Mouse (Mus musculus) CH12.LX (cell line): ENCODE measurements around the gene Pde4d. TPM values are rescaled to one million over a fixed set of nuclear protein-coding genes. Genes with fewer than 3 reads are reported as not detected.

Source experiments
- DNase-seq: peaks from one replicate; pipeline ENCODE4 v3.0.0-alpha.2; 2013; ENCODE audit errors: extremely low read depth
- H3K27ac ChIP-seq: 2 replicates; pipeline ENCODE4 v1.5.1; 2012; ENCODE audit warnings: low read depth, mild to moderate bottlenecking, control low read depth, moderate library complexity; ENCODE audit not compliant: insufficient read depth
- H3K27me3 ChIP-seq: replicated peaks from 2 replicates; pipeline ENCODE3; 2012; ENCODE audit warnings: inconsistent platforms
- H3K36me3 ChIP-seq, 2 experiments: replicated peaks in 1 of 2; 2 replicates each; pipeline versions ENCODE3 to v1.6.1; 2012; ENCODE audit warnings: inconsistent platforms in 1 of 2, low read length in 1 of 2, mild to moderate bottlenecking in 1 of 2, mixed read lengths in 1 of 2, moderate library complexity in 1 of 2; ENCODE audit not compliant: control insufficient read depth in 1 of 2, insufficient read depth in 1 of 2
- H3K4me1 ChIP-seq, 2 experiments: 2 replicates each; pipeline ENCODE4 v1.6.1; 2012; ENCODE audit warnings: inconsistent platforms in 1 of 2, moderate library complexity in 1 of 2; ENCODE audit not compliant: insufficient read depth in 2 of 2, control insufficient read depth in 1 of 2
- H3K4me2 ChIP-seq: 2 replicates; pipeline ENCODE4 v1.6.1; 2012; ENCODE audit warnings: low read depth, mild to moderate bottlenecking, control low read depth; ENCODE audit not compliant: poor library complexity, insufficient read depth, severe bottlenecking
- H3K4me3 ChIP-seq, 3 experiments: fragments of 150-350 bp in 1 of 3; sonication (generic) in 1 of 3; replicated peaks in 1 of 3; 2 replicates each; pipeline versions ENCODE3 to v1.5.1; 2011 to 2012; ENCODE audit warnings: low read depth in 2 of 3, low read length in 2 of 3, mild to moderate bottlenecking in 2 of 3, moderate library complexity in 2 of 3, control low read depth in 1 of 3, improper control_type of control experiment in 1 of 3, inconsistent platforms in 1 of 3, mixed read lengths in 1 of 3; ENCODE audit not compliant: poor library complexity in 1 of 3
- H3K79me2 ChIP-seq: replicated peaks from 2 replicates; pipeline ENCODE4 v1.6.1; 2012; ENCODE audit warnings: mild to moderate bottlenecking, moderate library complexity; ENCODE audit not compliant: control insufficient read depth, poor library complexity, insufficient read depth, severe bottlenecking; ENCODE audit errors: extremely low read depth
- H3K9ac ChIP-seq: 2 replicates; pipeline ENCODE4 v1.6.1; 2012; ENCODE audit warnings: low read depth, mild to moderate bottlenecking, control low read depth, moderate library complexity; ENCODE audit not compliant: insufficient read depth
- H3K9me3 ChIP-seq: replicated peaks from 2 replicates; pipeline ENCODE3; 2012; ENCODE audit warnings: low read length, inconsistent platforms, mixed read lengths
- BHLHE40 ChIP-seq: IDR thresholded peaks from 2 replicates; pipeline ENCODE4 v1.6.1; 2011; ENCODE audit warnings: mild to moderate bottlenecking, low read depth, low read length, improper control_type of control experiment
- CTCF ChIP-seq, 2 experiments: IDR thresholded peaks in 1 of 2; conservative IDR thresholded peaks in 1 of 2; 2 replicates each; pipeline ENCODE4 v1.5.1; 2011 to 2012; ENCODE audit warnings: low read depth in 2 of 2, low read length in 2 of 2, improper control_type of control experiment in 1 of 2, inconsistent platforms in 1 of 2, mild to moderate bottlenecking in 1 of 2, moderate library complexity in 1 of 2
- EP300 ChIP-seq: IDR thresholded peaks from 2 replicates; pipeline ENCODE4 v1.6.1; 2011; ENCODE audit warnings: low read length, improper control_type of control experiment
- ETS1 ChIP-seq: conservative IDR thresholded peaks from 2 replicates; pipeline ENCODE4 v1.6.1; 2012; ENCODE audit warnings: low read depth, mild to moderate bottlenecking, inconsistent platforms, low read length, improper control_type of control experiment, moderate library complexity
- GABPA ChIP-seq: IDR thresholded peaks from 2 replicates; pipeline ENCODE4 v1.6.1; 2012; ENCODE audit warnings: low read depth, low read length, improper control_type of control experiment, inconsistent platforms; ENCODE audit not compliant: insufficient replicate concordance
- IRF4 ChIP-seq: IDR thresholded peaks from 2 replicates; pipeline ENCODE4 v1.6.1; 2014; ENCODE audit warnings: low read depth, mild to moderate bottlenecking, inconsistent platforms, low read length, improper control_type of control experiment
- JUN ChIP-seq: IDR thresholded peaks from 2 replicates; pipeline ENCODE4 v1.6.1; 2011; ENCODE audit warnings: low read depth, mild to moderate bottlenecking, low read length, improper control_type of control experiment, moderate library complexity; ENCODE audit not compliant: insufficient read depth
- JUND ChIP-seq: conservative IDR thresholded peaks from 2 replicates; pipeline ENCODE4 v1.6.1; 2011; ENCODE audit warnings: low read depth, low read length, improper control_type of control experiment
- MAFK ChIP-seq: IDR thresholded peaks from 2 replicates; pipeline ENCODE4 v1.6.1; 2011; ENCODE audit warnings: low read length, improper control_type of control experiment; ENCODE audit not compliant: insufficient replicate concordance
- MAX ChIP-seq: IDR thresholded peaks from 2 replicates; pipeline ENCODE4 v1.6.1; 2011; ENCODE audit warnings: low read length, improper control_type of control experiment
- MAZ ChIP-seq: IDR thresholded peaks from 2 replicates; pipeline ENCODE4 v1.6.1; 2012; ENCODE audit warnings: low read depth, mild to moderate bottlenecking, inconsistent platforms, low read length, improper control_type of control experiment, moderate library complexity
- MEF2A ChIP-seq: IDR thresholded peaks from 2 replicates; pipeline ENCODE4 v1.6.1; 2014; ENCODE audit warnings: low read depth, mild to moderate bottlenecking, inconsistent platforms, low read length, improper control_type of control experiment, borderline replicate concordance
- MXI1 ChIP-seq: IDR thresholded peaks from 2 replicates; pipeline ENCODE4 v1.6.1; 2011; ENCODE audit warnings: mild to moderate bottlenecking, low read depth, low read length, improper control_type of control experiment
- POLR2A ChIP-seq: IDR thresholded peaks from 2 replicates; pipeline ENCODE4 v1.6.1; 2011; ENCODE audit warnings: low read depth, mild to moderate bottlenecking, improper control_type of control experiment, low read length
- POLR2AphosphoS2 ChIP-seq: IDR thresholded peaks from 2 replicates; pipeline ENCODE4 v1.6.1; 2011; ENCODE audit warnings: low read depth, low read length, improper control_type of control experiment
- RAD21 ChIP-seq: IDR thresholded peaks from 2 replicates; pipeline ENCODE4 v1.6.1; 2011; ENCODE audit warnings: low read depth, mild to moderate bottlenecking, low read length, improper control_type of control experiment, moderate library complexity
- SIN3A ChIP-seq: IDR thresholded peaks from 2 replicates; pipeline ENCODE4 v1.6.1; 2012; ENCODE audit warnings: low read length, improper control_type of control experiment, inconsistent platforms
- SMC3 ChIP-seq: IDR thresholded peaks from 2 replicates; pipeline ENCODE4 v1.6.1; 2011; ENCODE audit warnings: low read depth, low read length, improper control_type of control experiment
- TCF12 ChIP-seq: IDR thresholded peaks from 2 replicates; pipeline ENCODE4 v1.6.1; 2014; ENCODE audit warnings: low read depth, mild to moderate bottlenecking, inconsistent platforms, low read length, improper control_type of control experiment
- USF1 ChIP-seq: IDR thresholded peaks from 2 replicates; pipeline ENCODE4 v1.6.1; 2014; ENCODE audit warnings: low read depth, mild to moderate bottlenecking, inconsistent platforms, low read length, improper control_type of control experiment
- USF2 ChIP-seq: conservative IDR thresholded peaks from 2 replicates; pipeline ENCODE4 v1.6.1; 2011; ENCODE audit warnings: low read depth, low read length, improper control_type of control experiment
- ZKSCAN1 ChIP-seq: IDR thresholded peaks from 2 replicates; pipeline ENCODE4 v1.6.1; 2012; ENCODE audit warnings: low read depth, inconsistent platforms, low read length, improper control_type of control experiment, borderline replicate concordance
- ZMIZ1 ChIP-seq: IDR thresholded peaks from 2 replicates; pipeline ENCODE4 v1.6.1; 2012; ENCODE audit warnings: low read depth, mild to moderate bottlenecking, inconsistent platforms, low read length, improper control_type of control experiment
- ZNF384 ChIP-seq: IDR thresholded peaks from 2 replicates; pipeline ENCODE4 v1.6.1; 2012; ENCODE audit warnings: low read depth, low read length, improper control_type of control experiment, inconsistent platforms
- dilution Hi-C: fragments of 300-500 bp; cut with MboI; formaldehyde crosslinking; loops from 2 replicates; pipeline ENCODE4 v1.14.3; 2020; ENCODE audit warnings: low sequenced_read_pairs; ENCODE audit not compliant: extremely low pct_unique_long_range_greater_than_20kb, extremely low pct_ligation_motif_present
- in situ Hi-C: fragments of 300-500 bp; cut with MboI; formaldehyde crosslinking; loops from 3 replicates; pipeline ENCODE4 v1.14.3; 2019; ENCODE audit warnings: low sequenced_read_pairs, low pct_ligation_motif_present, low pct_unique_long_range_greater_than_20kb, mixed read lengths
- polyA plus RNA-seq: library from polyadenylated mRNA; unstranded; fragments of >175 nt; gene quantifications from 2 replicates; pipeline ENCODE4 v1.2.1, GENCODE M21; 2012; ENCODE audit warnings: low read depth; ENCODE audit not compliant: insufficient read length
- total RNA-seq, 2 experiments: library from RNA; depleted of rRNA; stranded (reverse); fragments of 300-350 nt in 1 of 2; fragments of >200 nt in 1 of 2; gene quantifications; 2 replicates each; pipeline ENCODE4 v1.2.3; 2012 to 2014

Gene Pde4d
- total and polyA plus RNA-seq, 3 experiments = not detected

DNA sequence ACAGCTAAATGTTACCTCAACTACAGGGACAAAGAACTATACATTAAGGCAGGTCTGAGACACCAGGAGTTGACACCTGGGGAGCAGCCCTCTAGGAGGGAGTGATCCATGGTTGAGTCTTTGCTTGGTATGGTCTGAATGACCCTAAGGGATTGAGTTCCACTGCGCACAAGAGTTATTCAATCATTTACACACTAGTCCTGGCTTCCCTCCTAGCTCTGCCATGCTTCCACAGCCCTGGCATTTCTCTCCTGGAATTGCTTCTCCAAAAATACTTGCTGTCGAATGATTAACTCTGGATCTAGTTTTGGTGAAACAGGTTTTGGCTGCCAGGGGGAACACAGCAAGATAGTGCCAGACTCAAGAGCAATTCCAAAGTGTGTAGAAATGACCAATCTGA, 178.8 kb downstream of the Pde4d start:
- H3K4me2 ChIP-seq = no peak overlapping the region
- H3K36me3 ChIP-seq = no peaks in the 10 kb centered on the region
- no peaks in the 10 kb centered on the region for H3K27me3 ChIP-seq
- no peaks in the 10 kb centered on the region for H3K79me2 ChIP-seq
- no peaks in the 10 kb centered on the region for H3K9me3 ChIP-seq
- dilution Hi-C loops = no loop called here
- no peak for DNase-seq
- no peak overlapping the region for H3K4me3 ChIP-seq
- TF ChIP-seq ZMIZ1 (no peak), GABPA (no peak), BHLHE40 (no peak), MXI1 (no peak), CTCF (conservative IDR thresholded peaks at IDR 0.05 in 1 of 2, IDR thresholded peaks at IDR 0.05 in 1 of 2; ENCODE audit: low read depth in 2 of 2, low read length in 2 of 2) (no peak), POLR2AphosphoS2 (no peak), IRF4 (no peak), JUN (no peak), MAZ (no peak), ZKSCAN1 (no peak), POLR2A (no peak)
- peaks cover 0 to 10% of the 10 kb centered on the region in 2 experiments; a peak in 1 of 4 replicates for H3K4me1 ChIP-seq
- in situ Hi-C loops = no loop called here
- H3K27ac ChIP-seq = no peak overlapping the region
- no peak overlapping the region for H3K9ac ChIP-seq

GRCm38 (mm10) chr13:108630576-108630975, 180.8 kb downstream of the Pde4d start:
- Histone ChIP-seq H3K36me3 (no peaks in the 10 kb centered on the region), H3K9me3 (no peaks in the 10 kb centered on the region), H3K9ac (no peak overlapping the region), H3K4me1 (peaks cover 0 to 3% of the 10 kb centered on the region in 2 experiments; a peak in 1 of 4 replicates), H3K4me3 (no peak overlapping the region), H3K27ac (no peak overlapping the region), H3K4me2 (no peak overlapping the region), H3K27me3 (no peaks in the 10 kb centered on the region), H3K79me2 (no peaks in the 10 kb centered on the region)
- peak; percentile 15 for DNase-seq
- in situ Hi-C loops = no loop called here
- dilution Hi-C loops = no loop called here
- TF ChIP-seq USF1 = no peak
- TF ChIP-seq IRF4 = peak; percentile 50; the same call in 1 of the 2 replicates
- TF ChIP-seq ZNF384 = peak; percentile 70
- TF ChIP-seq SIN3A = no peak
- peak; percentile 73 for TF ChIP-seq EP300
- TF ChIP-seq JUND = 0 out of 2 replicates have a peak, but pooled peaks have one; percentile 24

- no peak overlapping the region for H3K4me2 ChIP-seq
- no peak overlapping the region for H3K9ac ChIP-seq
- H3K79me2 ChIP-seq = no peaks in the 10 kb centered on the region
- H3K4me1 ChIP-seq = peaks cover 0 to 3% of the 10 kb centered on the region in 2 experiments; a peak in 1 of 4 replicates
- dilution Hi-C loops = no loop called here
- H3K9me3 ChIP-seq = no peaks in the 10 kb centered on the region
- no peak for DNase-seq
- in situ Hi-C loops = no loop called here
- no peaks in the 10 kb centered on the region for H3K27me3 ChIP-seq
- H3K36me3 ChIP-seq = no peaks in the 10 kb centered on the region
- no peak for TF ChIP-seq MAX
- peak in 1 of 2 experiments; percentile 36; a peak in 2 of 4 replicates for TF ChIP-seq CTCF (conservative IDR thresholded peaks at IDR 0.05 in 1 of 2, IDR thresholded peaks at IDR 0.05 in 1 of 2; ENCODE audit: low read depth in 2 of 2, low read length in 2 of 2)
- peak; percentile 8; the same call in 1 of the 2 replicates for TF ChIP-seq SMC3
- no peak for TF ChIP-seq USF2
- TF ChIP-seq TCF12 = no peak
- no peak for TF ChIP-seq ETS1
- peak; percentile 27 for TF ChIP-seq RAD21
- no peak for TF ChIP-seq MAFK
- TF ChIP-seq MEF2A = no peak
- no peak overlapping the region for H3K4me3 ChIP-seq
- no peak overlapping the region for H3K27ac ChIP-seq
Observed at GRCm38 (mm10) chr13:108631222-108631621, 181.5 kb downstream of the Pde4d start.
